Mouse (Mus musculus): ENCODE results near the gene Nab2. TPM values are rescaled to one million over a fixed set of nuclear protein-coding genes. Genes with fewer than 3 reads are reported as not detected.

Gene Nab2
- polyA plus RNA-seq, 3 experiments from 2014 or later = 7.5 to 9.5 (median 7.8) TPM

DNA sequence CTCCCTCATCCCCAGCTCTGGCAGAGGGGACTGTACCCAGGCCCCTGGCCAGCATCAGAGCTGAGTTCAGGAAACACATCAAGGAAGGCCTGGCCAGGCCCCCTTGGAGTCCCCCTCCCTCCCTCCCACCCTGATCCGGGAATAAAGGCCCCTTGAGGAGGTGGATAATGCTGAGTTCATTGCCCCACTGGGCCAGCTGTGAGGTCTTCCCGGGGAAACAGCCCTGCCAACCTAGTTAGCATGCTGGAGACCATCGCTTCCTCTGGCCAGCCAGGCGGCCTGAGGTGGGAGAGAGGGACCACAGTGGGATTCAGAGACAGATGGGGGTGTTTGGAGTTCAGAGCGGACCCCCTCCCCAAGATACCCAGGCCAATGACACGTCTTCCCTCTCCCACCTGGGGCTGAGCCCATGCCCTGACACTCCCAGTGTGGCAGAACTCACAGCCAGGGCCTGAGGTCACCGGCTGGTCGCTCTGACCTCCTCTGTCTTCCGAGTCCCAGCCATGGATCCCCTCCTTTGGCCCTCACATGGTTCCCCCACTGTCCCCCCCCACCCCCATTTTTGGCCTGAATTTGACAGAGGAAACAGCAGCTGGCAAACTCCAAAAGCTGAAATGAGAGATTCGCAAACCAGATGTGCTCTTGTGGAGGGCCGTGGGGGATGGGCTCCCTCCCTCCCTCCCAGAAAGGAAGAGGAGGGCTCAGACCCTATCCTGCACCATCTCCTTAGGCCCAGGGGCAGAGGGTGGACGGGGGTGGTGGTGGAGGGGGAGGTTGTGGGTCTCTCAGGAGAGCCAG lies 53.9 kb downstream of the Nab2 start:
- ATAC-seq = no peak

DNA sequence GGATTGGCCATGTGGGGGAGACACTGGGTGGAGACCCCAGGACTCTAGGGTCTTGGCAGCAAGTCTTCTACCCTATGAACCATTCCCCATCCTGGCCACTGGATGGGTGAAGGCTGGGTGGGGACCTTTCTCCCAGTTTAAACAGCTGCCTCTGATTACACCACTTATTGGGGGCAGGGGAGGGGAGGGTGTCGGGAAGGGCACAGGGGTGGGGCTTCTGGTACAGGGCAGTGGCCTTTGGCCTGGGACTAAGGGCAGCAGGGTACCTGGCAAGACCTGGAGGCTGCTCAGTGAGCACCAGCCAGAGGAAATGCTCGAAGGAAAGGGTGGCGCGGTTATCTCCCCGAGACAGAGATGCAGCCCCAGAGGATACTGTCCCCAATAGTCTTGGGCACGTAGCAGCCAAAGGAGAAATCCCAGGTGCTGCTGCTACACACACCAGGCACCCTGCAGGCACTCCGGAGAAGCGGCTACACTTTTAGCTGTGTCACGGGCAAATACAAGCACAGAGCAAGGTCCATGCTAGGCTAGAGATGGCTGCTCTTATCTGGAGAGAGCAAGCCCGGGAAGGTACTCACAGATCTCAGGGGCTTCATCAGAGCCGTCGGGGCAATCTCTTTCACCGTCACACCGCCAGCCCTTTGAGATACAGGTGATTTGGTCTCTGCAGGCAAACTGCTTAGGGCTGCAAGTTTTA lies 56.1 kb downstream of the Nab2 start:
- ATAC-seq = no peak

Other genes starting within 250 kb of the Nab2 start
- gene Stac3, start 166.9 kb downstream of the Nab2 start, polyA plus RNA-seq (2017; shearing (Covaris generic)) = under 1 TPM in 1 of 3 experiments, not detected in 2; 0.35 TPM
- not detected for gene Ndufa4l2, start 153.6 kb downstream of the Nab2 start, polyA plus RNA-seq (2017; shearing (Covaris generic))
- 10 to 100 TPM; 38.2 to 43.2 (median 42.9) TPM for gene Shmt2, start 146.1 kb downstream of the Nab2 start, polyA plus RNA-seq (2017; shearing (Covaris generic))
- gene Nxph4, start 134.0 kb downstream of the Nab2 start, polyA plus RNA-seq (2017; shearing (Covaris generic)) = not detected
- gene Lrp1, start 47.4 kb downstream of the Nab2 start, polyA plus RNA-seq (2017; shearing (Covaris generic)) = 1 to 10 TPM in 1 of 3 experiments, under 1 TPM in 1, not detected in 1; 0.04 to 1.4 TPM
- gene Stat6, start 25.6 kb downstream of the Nab2 start, polyA plus RNA-seq (2017; shearing (Covaris generic)) = 100 to 1,000 TPM; 148 to 195 (median 176) TPM
- gene Nemp1, start 1.7 kb downstream of the Nab2 start, polyA plus RNA-seq (2017; shearing (Covaris generic)) = 1 to 10 TPM; 3.7 to 5.9 (median 5.7) TPM
- gene Myo1a, start 36.6 kb upstream of the Nab2 start, polyA plus RNA-seq (2017; shearing (Covaris generic)) = not detected
- gene Tac2, start 55.9 kb upstream of the Nab2 start, polyA plus RNA-seq (2017; shearing (Covaris generic)) = not detected
- gene Zbtb39, start 71.0 kb upstream of the Nab2 start, polyA plus RNA-seq (2017; shearing (Covaris generic)) = under 1 TPM; 0.31 to 0.95 (median 0.64) TPM
- gene Gpr182, start 83.2 kb upstream of the Nab2 start, polyA plus RNA-seq (2017; shearing (Covaris generic)) = under 1 TPM; 0.14 to 0.44 (median 0.37) TPM
- under 1 TPM in 2 of 3 experiments, not detected in 1; 0.28 TPM for gene Rdh1, start 91.2 kb upstream of the Nab2 start, polyA plus RNA-seq (2017; shearing (Covaris generic))
- gene Rdh16f1, start 91.2 kb upstream of the Nab2 start, polyA plus RNA-seq (2017; shearing (Covaris generic)) = 1 to 10 TPM in 1 of 3 experiments, under 1 TPM in 1, not detected in 1; 0.36 to 1.1 TPM
- 1 to 10 TPM in 1 of 3 experiments, not detected in 2; 1.3 TPM for gene Rdh9, start 107.8 kb upstream of the Nab2 start, polyA plus RNA-seq (2017; shearing (Covaris generic))
- not detected for gene Rdh16, start 132.6 kb upstream of the Nab2 start, polyA plus RNA-seq (2017; shearing (Covaris generic))
- gene Rdh19, start 181.4 kb upstream of the Nab2 start, polyA plus RNA-seq (2017; shearing (Covaris generic)) = not detected
- gene Rdh16f2, start 197.9 kb upstream of the Nab2 start, polyA plus RNA-seq (2017; shearing (Covaris generic)) = not detected
- not detected for gene Rdh7, start 220.2 kb upstream of the Nab2 start, polyA plus RNA-seq (2017; shearing (Covaris generic))
- gene Sdr9c7, start 229.9 kb upstream of the Nab2 start, polyA plus RNA-seq (2017; shearing (Covaris generic)) = not detected

Data from inflammation-experienced regulatory T-cells, adult 6 months (primary cell).